Mouse (Mus musculus): ENCODE results near the gene Diras2. TPM values are rescaled to one million over a fixed set of nuclear protein-coding genes. Genes with fewer than 3 reads are reported as not detected.

Diras2 gene
- 0.52 TPM for total RNA-seq (2023)

DNA sequence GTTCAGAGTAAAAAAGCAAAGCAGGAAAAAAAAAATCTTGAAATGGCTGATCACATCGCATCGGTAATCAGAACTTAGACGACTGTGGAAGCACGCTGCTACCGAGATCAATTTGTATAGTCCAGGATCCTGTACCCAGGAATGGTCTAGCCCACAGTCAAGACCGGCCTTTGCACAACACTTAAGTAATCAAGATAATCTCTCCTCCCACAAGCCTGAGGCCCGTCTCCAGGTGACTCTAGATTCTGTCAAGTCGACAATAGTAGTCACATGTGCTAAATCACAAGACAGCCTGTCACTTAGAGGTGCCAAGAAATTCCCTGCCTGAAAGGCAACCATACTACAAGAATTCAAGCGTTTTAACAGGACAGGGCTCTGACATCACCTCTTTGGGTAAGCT lies at the start of gene Diras2:
Diras2 (minus strand) TSS at position 159 of the 400 bp plus-strand sequence.

Other genes with a start within 250 kb of the Diras2 start
- 60.9 TPM for gene Syk, start 51.9 kb upstream of the Diras2 start, total RNA-seq (2023)

Data from CD8-positive naive resting alpha-beta T cell, adult 57 days (primary cell).